Mouse (Mus musculus) v-Abl transformed pro-B cells (cell line): ENCODE results near the gene Lyst.
"Not testable (repeated sequence)": the region's sequence is repeated elsewhere in the genome, so short reads cannot be mapped to it uniquely, and the experiment has no call there.

Experiments
- in situ Hi-C, 2 experiments: fragments of 400-800 bp; cut with MboI; formaldehyde crosslinking; loops; one replicate each; pipeline ENCODE4 v1.15.1; 2025; ENCODE audit not compliant: unreplicated experiment in 2 of 2

Lyst gene

GRCm38 (mm10) chr13:13775778-13776494, 185.7 kb downstream of the Lyst start:
- in situ Hi-C loops = loop anchor here in 1 of 2 experiments (5.0 kb wide), 1 partner anchor 259 kb away; no protein-coding TSS in a partner anchor

- in situ Hi-C loops = loop anchor here in 1 of 2 experiments (5.0 kb wide), 1 partner anchor 260 kb away; no protein-coding TSS in a partner anchor
Measured at GRCm38 (mm10) chr13:13777052-13777451, 186.9 kb downstream of the Lyst start.

GRCm38 (mm10) chr13:13777696-13778095, 187.5 kb downstream of the Lyst start:
- in situ Hi-C loops = loop anchor here in 1 of 2 experiments (5.0 kb wide), 1 partner anchor 260 kb away; no protein-coding TSS in a partner anchor

DNA sequence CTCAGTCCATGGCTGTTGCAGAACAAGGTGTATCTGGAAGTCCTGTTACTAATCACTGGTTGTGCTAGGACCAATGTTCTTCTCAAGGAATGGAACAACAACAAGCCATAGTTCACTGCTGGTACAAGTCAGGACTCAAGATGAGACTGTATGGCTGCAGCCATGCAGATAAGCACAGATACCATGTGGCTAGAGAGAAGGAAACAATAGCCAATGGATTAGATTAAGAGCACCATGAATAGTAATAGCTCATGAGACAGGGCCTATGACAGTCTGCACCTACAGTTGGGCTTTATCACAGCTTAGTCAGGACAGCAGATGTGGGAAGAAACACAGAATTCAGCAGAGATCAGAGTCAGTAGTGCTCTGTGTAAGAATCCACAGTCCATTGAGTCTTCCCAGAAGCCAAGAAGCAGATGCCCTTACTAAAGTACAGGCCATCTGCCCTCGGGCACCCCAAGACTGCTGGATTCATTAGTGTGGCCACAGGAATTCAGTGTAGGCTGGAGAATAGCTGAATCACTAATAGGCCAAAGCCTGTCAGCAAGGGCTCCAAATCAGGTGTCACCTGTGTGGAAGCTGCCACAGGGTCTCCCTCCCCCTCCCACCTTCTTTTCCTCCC, 188.8 kb downstream of the Lyst start:
- in situ Hi-C loops = loop anchor here in 1 of 2 experiments (5.0 kb wide), 1 partner anchor 262 kb away; no protein-coding TSS in a partner anchor

DNA sequence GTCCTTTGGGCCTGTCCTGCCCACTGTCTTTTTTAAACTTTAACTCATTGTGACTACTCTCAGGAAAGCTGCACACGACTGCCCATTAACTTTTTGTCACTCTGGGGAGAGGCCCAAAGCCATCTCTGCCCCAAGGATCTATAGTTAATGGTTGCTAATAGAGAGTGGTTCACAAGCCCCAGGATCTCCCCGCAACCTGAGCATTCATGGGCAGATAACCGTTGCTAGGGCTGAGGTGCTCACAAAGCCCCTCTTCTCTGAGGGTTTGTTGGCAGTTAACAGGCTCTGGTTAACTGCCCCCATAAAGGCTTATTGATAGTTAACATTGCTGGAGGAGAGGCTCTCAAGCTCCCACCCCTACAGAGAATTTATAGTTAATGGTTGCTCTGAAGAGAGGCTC, 190.1 kb downstream of the Lyst start:
- in situ Hi-C loops = no loop called here

GRCm38 (mm10) chr13:13781026-13781425, 190.8 kb downstream of the Lyst start:
- in situ Hi-C loops = no loop called here

- in situ Hi-C loops = no loop called here
Measured at GRCm38 (mm10) chr13:13783296-13783695, 193.1 kb downstream of the Lyst start.

GRCm38 (mm10) chr13:13783894-13784419, 193.8 kb downstream of the Lyst start, which contains the start of gene Gng4:
TSS of gene Gng4 (plus strand) at chr13:13784059.
- in situ Hi-C loops = no loop called here

DNA sequence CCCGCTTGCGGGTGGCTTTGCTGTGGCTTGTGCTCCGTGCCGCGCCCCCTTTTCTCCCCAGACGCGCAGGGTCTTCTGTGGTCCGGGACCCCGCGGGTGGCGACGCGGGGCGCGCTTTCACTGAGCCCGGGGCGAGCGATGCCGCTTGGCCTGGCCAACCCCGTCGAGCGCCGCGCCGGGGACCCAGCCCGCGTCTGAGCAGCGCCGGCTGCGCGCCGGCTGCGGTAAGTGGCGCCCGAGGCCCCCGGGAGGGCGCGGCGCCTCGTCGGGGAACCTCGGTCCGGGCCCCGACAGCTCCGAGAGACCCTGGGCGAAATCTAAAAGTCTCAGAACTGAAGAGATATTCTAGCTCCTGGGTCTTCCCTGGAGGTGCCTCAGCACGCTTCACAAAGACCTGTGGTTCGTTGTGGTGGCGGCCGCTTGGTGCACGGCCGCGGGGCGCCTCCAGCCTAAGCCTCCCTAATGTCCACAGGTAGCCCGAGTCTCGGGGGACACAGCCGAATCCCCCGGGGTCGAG, 194.3 kb downstream of the Lyst start:
- in situ Hi-C loops = no loop called here

DNA sequence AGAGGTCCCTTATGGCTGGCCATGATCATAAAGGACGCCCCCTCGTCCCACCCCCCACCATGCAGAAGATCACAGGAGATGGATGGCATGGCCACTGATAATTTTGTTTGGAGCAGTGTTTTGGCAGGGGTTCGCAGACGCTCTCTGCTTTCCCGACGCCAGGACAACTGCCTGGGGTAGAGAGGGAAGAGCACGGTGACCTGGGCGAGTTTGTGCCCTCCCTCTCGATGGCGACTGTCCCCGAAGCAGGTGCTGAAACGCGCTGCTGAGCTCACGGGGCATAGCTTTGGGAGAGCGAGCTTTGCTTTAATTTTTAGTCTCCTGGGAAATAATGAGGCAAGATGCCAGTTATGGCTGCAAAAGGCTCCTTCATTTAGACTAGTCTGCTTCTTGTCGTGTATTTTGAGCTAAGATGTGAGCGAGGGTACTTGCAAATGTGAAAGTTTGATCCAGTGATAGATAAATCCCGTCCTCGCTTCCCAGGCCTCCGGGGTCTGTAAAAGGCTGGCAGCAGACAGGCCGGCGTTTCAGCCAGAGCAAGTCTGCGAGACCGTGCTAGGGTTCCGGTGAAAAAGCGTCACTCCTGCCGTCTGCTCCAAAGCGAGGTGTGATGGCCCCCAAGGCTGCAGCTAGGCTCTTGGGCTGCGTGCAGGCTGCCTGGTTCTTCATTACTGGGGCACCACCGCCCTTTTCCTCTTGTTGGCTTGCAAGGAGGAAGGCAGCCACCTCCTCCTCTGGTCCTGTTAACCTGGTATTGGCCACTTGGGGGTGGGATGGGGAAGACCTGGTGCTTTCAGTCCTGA, 195.0 kb downstream of the Lyst start:
- in situ Hi-C loops = loop anchor here (5.0 kb wide), 2 partner anchors 42 to 82 kb away; no protein-coding TSS in a partner anchor

DNA sequence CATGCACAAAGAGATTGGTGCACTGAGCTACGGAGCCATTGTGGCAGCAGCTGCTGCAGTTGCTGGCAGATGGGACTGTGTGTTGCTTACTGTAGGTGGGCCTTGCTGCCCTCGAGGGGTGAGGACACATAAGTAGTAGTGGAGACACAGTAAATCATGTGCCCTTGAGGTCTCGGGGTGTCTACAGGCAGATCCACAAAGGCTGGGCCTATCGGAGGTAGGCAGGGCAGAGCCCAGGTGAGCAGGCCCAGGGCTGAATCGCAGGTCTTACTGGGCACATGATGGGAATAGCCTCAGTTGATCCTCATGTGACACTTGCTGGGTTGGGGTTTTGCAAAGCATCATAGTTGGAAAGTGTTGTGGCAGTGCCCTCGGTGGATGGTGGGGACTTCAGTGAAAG, 196.8 kb downstream of the Lyst start:
- in situ Hi-C loops = loop anchor here (5.0 kb wide), 2 partner anchors 40 to 80 kb away; no protein-coding TSS in a partner anchor

GRCm38 (mm10) chr13:13788070-13788469, 197.9 kb downstream of the Lyst start:
- in situ Hi-C loops = loop anchor here (5.0 kb wide), 2 partner anchors 39 to 79 kb away; no protein-coding TSS in a partner anchor

DNA sequence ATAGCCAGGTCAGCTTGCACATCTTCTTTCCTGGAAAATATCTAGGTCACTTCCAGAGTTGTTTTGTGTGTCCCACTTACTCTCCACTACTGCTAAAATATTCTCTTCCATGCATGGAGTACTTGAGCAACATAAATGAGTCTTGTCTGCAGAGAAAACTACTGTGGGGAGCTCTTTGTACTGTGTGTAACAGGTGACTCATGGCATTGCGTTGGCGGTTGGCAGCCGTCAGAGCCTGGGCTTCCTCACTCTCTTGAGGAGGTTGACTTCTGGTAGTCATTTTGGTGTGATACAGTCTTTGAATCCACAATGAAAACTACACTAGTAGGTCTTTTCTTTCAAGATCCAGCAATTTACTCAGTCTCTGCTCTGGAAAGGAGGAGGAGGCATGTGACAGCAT, 201.8 kb downstream of the Lyst start:
- in situ Hi-C loops = no loop called here

DNA sequence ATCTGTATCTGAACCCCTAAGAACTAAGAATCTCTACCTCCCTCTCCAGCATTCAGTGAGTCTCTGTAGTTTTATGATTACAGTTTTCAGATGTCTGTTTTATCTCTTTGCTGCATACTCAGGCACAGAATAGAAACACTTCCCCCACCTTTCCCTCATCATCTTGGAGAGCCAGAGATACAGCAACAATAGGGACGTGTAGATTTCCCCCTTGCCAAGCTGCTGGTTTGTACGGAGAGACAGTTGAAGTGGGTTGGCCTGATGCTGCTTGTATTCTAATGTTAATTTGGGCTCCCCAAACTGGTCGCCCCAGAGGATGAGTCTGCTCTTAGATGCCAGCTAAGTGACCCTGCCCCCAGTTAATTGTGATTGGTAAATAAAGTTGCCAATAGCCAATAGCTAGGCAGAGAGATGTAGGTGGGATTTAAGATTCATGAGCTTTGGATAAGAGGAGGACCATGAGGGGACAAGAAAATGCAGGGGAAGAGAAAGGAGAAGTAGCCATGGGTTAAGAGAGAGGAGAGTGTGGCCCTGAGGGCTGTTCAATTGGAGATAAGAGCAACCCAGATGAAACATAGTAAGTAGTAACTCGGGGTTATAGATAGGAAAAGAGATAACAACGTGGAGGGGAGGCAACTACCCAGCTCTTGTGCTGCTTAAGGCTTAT, 205.1 kb downstream of the Lyst start:
- in situ Hi-C loops = no loop called here

DNA sequence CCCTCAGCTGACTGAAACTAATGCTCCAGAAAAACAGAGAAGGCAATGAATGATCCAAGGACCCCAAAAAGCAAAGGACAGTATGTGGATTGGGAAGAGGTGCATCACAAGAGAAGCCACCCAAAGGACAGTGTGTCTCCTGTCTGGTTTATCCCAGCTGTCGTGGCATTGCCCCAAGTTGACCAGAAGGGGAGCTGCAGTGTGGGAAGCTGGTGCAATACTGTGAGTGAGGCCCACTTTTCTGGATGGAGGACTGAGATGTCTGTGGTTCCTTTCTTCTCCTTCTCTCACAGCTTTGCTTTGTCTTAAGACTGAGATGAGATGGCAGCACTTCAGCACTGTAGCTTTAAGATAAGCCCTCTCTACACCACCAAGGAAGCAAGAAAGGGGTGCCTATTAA, 205.9 kb downstream of the Lyst start:
- in situ Hi-C loops = no loop called here

DNA sequence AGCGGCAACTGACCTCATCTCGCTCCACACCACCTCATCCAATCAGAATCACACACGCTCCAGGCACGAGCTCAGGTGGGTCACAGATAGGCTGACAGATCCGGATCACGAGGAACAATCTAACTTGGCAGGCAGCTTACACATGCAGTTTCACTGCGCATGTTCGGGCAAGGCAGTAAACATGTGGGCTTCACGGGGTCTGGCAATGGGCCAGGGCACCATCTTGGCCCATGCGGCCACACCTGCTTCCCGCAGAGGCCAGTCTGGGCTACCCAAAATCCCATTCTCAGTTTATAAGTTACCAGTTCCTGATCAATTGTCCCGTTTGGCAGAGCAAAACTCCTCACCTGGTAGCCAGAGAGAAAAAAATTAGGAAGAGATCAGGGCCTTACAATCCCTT, 207.6 kb downstream of the Lyst start:
- in situ Hi-C loops = not testable (repeated sequence)

GRCm38 (mm10) chr13:13798775-13799174, 208.6 kb downstream of the Lyst start:
- in situ Hi-C loops = no loop called here

GRCm38 (mm10) chr13:13808337-13809132, 218.3 kb downstream of the Lyst start:
- in situ Hi-C loops = no loop called here

GRCm38 (mm10) chr13:13810885-13811284, 220.7 kb downstream of the Lyst start:
- in situ Hi-C loops = no loop called here
